Mouse (Mus musculus) embryo, embryonic 9.5 days (tissue): ENCODE measurements at regions not wholly inside any gene's neighbourhood (a gene's known extent, or its start where the extent isn't known, plus 50 kb on each side); places are given as distances from the start of the nearest gene placed in this dataset.

Experiments used
- DNase-seq: peaks from one replicate; pipeline ENCODE4 v3.0.0-alpha.2; 2017; ENCODE audit errors: extremely low spot score

GRCm38 (mm10) chr11:25157135-25157860 lies 1053.3 kb downstream of the 5730522E02Rik start:
- DNase-seq: peak; percentile 2

GRCm38 (mm10) chr11:25157861-25158245 lies 1052.7 kb downstream of the 5730522E02Rik start:
- no peak for DNase-seq

- no peak for DNase-seq
These were observed 1051.7 kb downstream of the 5730522E02Rik start for GRCm38 (mm10) chr11:25158884-25159283.

- DNase-seq: no peak
These were observed 1042.6 kb downstream of the 5730522E02Rik start for GRCm38 (mm10) chr11:25167939-25168338.

GRCm38 (mm10) chr11:25171048-25171447 lies 1039.5 kb downstream of the 5730522E02Rik start:
- DNase-seq: no peak
